Comparison of ENCODE assay signal across 9 mouse cellular contexts in genomic region chr11:105944770-105945672, GRCm38 (mm10). TPM values are rescaled to one million over a fixed set of nuclear protein-coding genes. Genes with fewer than 3 reads are reported as not detected.
DNase-seq lines count a peak whose midpoint lies in the region; ATAC-seq lines count a peak whose summit lies in the region.
"Had no signal": no experiment of that assay in that cellular context is flagged by ENCODE, and none has a peak within 500 bp of the region (broad histone marks: within the 10 kb centered on the region; RNA-seq: fewer than 3 reads in every experiment).

No protein-coding gene starts in this region.

- DNase-seq in liver, embryonic 11.5 days (ENCODE audit: low spot score): no peak
- no peak for DNase-seq in liver
- peak; percentile 77 to 89 for DNase-seq in heart, adult 9 months (ENCODE audit: low spot score in 2 of 2)
- DNase-seq in lung, postnatal 36 days: peak; percentile 91
- DNase-seq in layer of hippocampus, postnatal 10 days (ENCODE audit: low spot score in 2 of 2): no peak
- DNase-seq in cerebellum, postnatal 4 days (ENCODE audit: low spot score in 2 of 2): no peak

- H3K9me3 ChIP-seq in liver, embryonic 11.5 days (ENCODE audit: control insufficient read depth, low read length): no peaks in the 10 kb centered on the region
- H3K9me3 ChIP-seq in kidney, embryonic 14.5 days (ENCODE audit: control insufficient read depth, low read length): no peaks in the 10 kb centered on the region

- ATAC-seq in liver, embryonic 11.5 days (replicated peaks; ENCODE audit: low FRiP score): no peak
- no peak for ATAC-seq in kidney, embryonic 14.5 days (ENCODE audit: low FRiP score, low TSS enrichment)
- ATAC-seq in erythroblast, adult 5-6 weeks (replicated peaks; ENCODE audit: low FRiP score, poor library complexity, severe bottlenecking): no peak

- peak overlapping the region; percentile 64; the same call in 1 of the 2 replicates for H3K9ac ChIP-seq in liver, embryonic 11.5 days (ENCODE audit: low read depth, low read length)
- peak overlapping the region; percentile 72; the same call in 1 of the 2 replicates for H3K9ac ChIP-seq in kidney, embryonic 14.5 days (ENCODE audit: low read depth, low read length)

- H3K27ac ChIP-seq in liver, embryonic 11.5 days (ENCODE audit: low read depth, low read length): no peak overlapping the region
- H3K27ac ChIP-seq in kidney, embryonic 14.5 days (ENCODE audit: low read depth, low read length): no peak overlapping the region

- WGBS in liver, embryonic 11.5 days: 69% methylated on average over 16 of the region's 16 CpGs
- WGBS in kidney, embryonic 14.5 days: 78% methylated on average over 16 of the region's 16 CpGs

- peak overlapping the region; percentile 64 for H3K4me3 ChIP-seq in liver, embryonic 11.5 days (ENCODE audit: low read depth, low read length)
- peak overlapping the region; percentile 70; the same call in 1 of the 2 replicates for H3K4me3 ChIP-seq in kidney, embryonic 14.5 days (ENCODE audit: low read length)

- peaks cover 19% of the 10 kb centered on the region for H3K4me1 ChIP-seq in liver, embryonic 11.5 days (replicated peaks; ENCODE audit: control insufficient read depth, insufficient read depth, low read length)
- H3K4me1 ChIP-seq in kidney, embryonic 14.5 days (ENCODE audit: control insufficient read depth, insufficient read depth, low read length): peaks cover 4% of the 10 kb centered on the region; the same call in 1 of the 2 replicates

- H3K4me2 ChIP-seq in liver, embryonic 11.5 days: peak overlapping the region; percentile 99
- peak overlapping the region; percentile 85 for H3K4me2 ChIP-seq in kidney, embryonic 14.5 days (replicated peaks; ENCODE audit: low read depth, low read length)

- H3K36me3 ChIP-seq in liver, embryonic 11.5 days (ENCODE audit: control insufficient read depth, insufficient read depth, low read length): no peaks in the 10 kb centered on the region
- H3K36me3 ChIP-seq in kidney, embryonic 14.5 days (ENCODE audit: control insufficient read depth, insufficient read depth, low read length): no peaks in the 10 kb centered on the region

- H3K27me3 ChIP-seq in liver, embryonic 11.5 days (replicated peaks; ENCODE audit: control insufficient read depth, insufficient read depth, low read length): peaks cover 27% of the 10 kb centered on the region
- peaks cover 4% of the 10 kb centered on the region for H3K27me3 ChIP-seq in kidney, embryonic 14.5 days (ENCODE audit: control insufficient read depth, insufficient read depth, low read length)
- H3K27me3 ChIP-seq: Patski had no signal

RNA-seq across cellular contexts. Expression of gene Cyb561, which starts 8.1 kb away (rescaled TPM):
- 3.4 and 4.8 TPM in 2 replicates for polyA plus RNA-seq in liver, embryonic 11.5 days (2014; fragmentation: Nextera tagmentation; extraction: Ambion mirVana)
- 16.9 and 25.2 TPM in 2 replicates for polyA plus RNA-seq in kidney, embryonic 14.5 days (2014; fragmentation: Nextera tagmentation; extraction: Ambion mirVana)
- 10 to 100 TPM; 31.6 to 42.5 TPM for total RNA-seq in layer of hippocampus, postnatal 10 days (2021)
- 0.77 TPM in 1 of 2 replicates, not detected in the other for total RNA-seq in erythroblast, adult 5-6 weeks (2015; ENCODE audit: low replicate concordance)
- 0.28 and 0.77 TPM in 2 replicates for total RNA-seq in erythroblast, adult 5-6 weeks (2017; ENCODE audit: low replicate concordance)

RNA-seq across cellular contexts. Expression of gene Ace, which starts 22.7 kb away (rescaled TPM):
- 0.26 and 0.39 TPM in 2 replicates for polyA plus RNA-seq in liver, embryonic 11.5 days (2014; fragmentation: Nextera tagmentation; extraction: Ambion mirVana)
- 1.4 and 4.8 TPM in 2 replicates for polyA plus RNA-seq in kidney, embryonic 14.5 days (2014; fragmentation: Nextera tagmentation; extraction: Ambion mirVana)
- total RNA-seq in layer of hippocampus, postnatal 10 days (2021): 10 to 100 TPM; 11.1 to 12.6 TPM
- total RNA-seq in erythroblast, adult 5-6 weeks (2015; ENCODE audit: low replicate concordance): 0.96 and 7.3 TPM in 2 replicates
- 2.3 and 5.3 TPM in 2 replicates for total RNA-seq in erythroblast, adult 5-6 weeks (2017; ENCODE audit: low replicate concordance)

RNA-seq across cellular contexts. Expression of gene Ace3, which starts 49.5 kb away (rescaled TPM):
- polyA plus RNA-seq in liver, embryonic 11.5 days (2014; fragmentation: Nextera tagmentation; extraction: Ambion mirVana): not detected in 2 replicates
- polyA plus RNA-seq in kidney, embryonic 14.5 days (2014; fragmentation: Nextera tagmentation; extraction: Ambion mirVana): not detected in 2 replicates
- total RNA-seq in layer of hippocampus, postnatal 10 days (2021): not detected
- total RNA-seq in erythroblast, adult 5-6 weeks (2015; ENCODE audit: low replicate concordance): not detected in 2 replicates
- total RNA-seq in erythroblast, adult 5-6 weeks (2017; ENCODE audit: low replicate concordance): not detected in 2 replicates
- polyA plus RNA-seq: Patski had no signal

Comparison
In these comparisons a context has a peak if more than half of its experiments do, and no peak if none do; other contexts are left out.
1. DNase-seq: peak in heart, adult 9 months (2 of 2) and lung, postnatal 36 days (single experiment); none in liver, embryonic 11.5 days (single experiment), liver (single experiment), layer of hippocampus, postnatal 10 days (0 of 2) and cerebellum, postnatal 4 days (0 of 2).
2. RNA of gene Cyb561, which starts 8.1 kb away (total RNA-seq): 31.6 to 42.5 TPM in layer of hippocampus, postnatal 10 days; 0.28 to 0.77 TPM in erythroblast, adult 5-6 weeks; every median in the first group is over 10 times any median in the second.